Mouse (Mus musculus) C2C12 (cell line): ENCODE measurements around the gene Fam186b. TPM values are rescaled to one million over a fixed set of nuclear protein-coding genes. Genes with fewer than 3 reads are reported as not detected.

Source experiments
- H3K27me3 ChIP-seq: one replicate; pipeline ENCODE4 v1.6.1; 2011; ENCODE audit not compliant: control insufficient read depth, insufficient read depth, insufficient read length
- H3K36me3 ChIP-seq: one replicate; pipeline ENCODE4 v1.6.1; 2011; ENCODE audit not compliant: control insufficient read depth, insufficient read depth
- H3K4me3 ChIP-seq: one replicate; pipeline ENCODE4 v1.5.1; 2011; ENCODE audit warnings: mild to moderate bottlenecking, control low read depth; ENCODE audit not compliant: poor library complexity, insufficient read depth, severe bottlenecking
- H3K79me2 ChIP-seq: one replicate; pipeline ENCODE4 v1.6.1; 2011; ENCODE audit not compliant: control insufficient read depth, insufficient read depth
- H3K79me3 ChIP-seq: one replicate; pipeline ENCODE4 v1.6.1; 2011; ENCODE audit warnings: low read depth, control low read depth
- H3ac ChIP-seq: one replicate; pipeline ENCODE3; 2011; ENCODE audit warnings: low read depth; ENCODE audit not compliant: control insufficient read depth, insufficient read length
- CEBPB ChIP-seq: IDR thresholded peaks from one replicate; pipeline ENCODE4 v1.6.1; 2011; ENCODE audit warnings: low read depth, mild to moderate bottlenecking, control low read depth, moderate library complexity
- CTCF ChIP-seq: IDR thresholded peaks from one replicate; pipeline ENCODE4 v1.5.1; 2011; ENCODE audit not compliant: control insufficient read depth, insufficient read depth, insufficient read length
- FOSL1 ChIP-seq: IDR thresholded peaks from one replicate; pipeline ENCODE4 v1.8.0; 2011; ENCODE audit warnings: mild to moderate bottlenecking, low read length; ENCODE audit not compliant: poor library complexity, insufficient read depth, severe bottlenecking
- MAX ChIP-seq: IDR thresholded peaks from one replicate; pipeline ENCODE4 v1.6.1; 2011; ENCODE audit warnings: mild to moderate bottlenecking, control low read depth
- MYOD1 ChIP-seq: IDR thresholded peaks from one replicate; pipeline ENCODE4 v1.6.1; 2011; ENCODE audit warnings: low read depth; ENCODE audit not compliant: control insufficient read depth, insufficient read length
- MYOG ChIP-seq: IDR thresholded peaks from one replicate; pipeline ENCODE4 v1.6.1; 2011; ENCODE audit not compliant: control insufficient read depth, insufficient read length; ENCODE audit errors: extremely low read depth
- USF1 ChIP-seq: IDR thresholded peaks from one replicate; pipeline ENCODE4 v1.6.1; 2011; ENCODE audit warnings: low read depth, mild to moderate bottlenecking, control low read depth, moderate library complexity
- polyA plus RNA-seq: library from polyadenylated mRNA; unstranded; fragments of >200 nt; fragmentation: generic; extraction: Trizol; gene quantifications from one replicate; pipeline ENCODE4 v1.2.1, GENCODE M21; 2012; ENCODE audit warnings: missing spikeins

The Fam186b gene
- polyA plus RNA-seq, 1 experiment, result not detected

GRCm38 (mm10) chr15:99326407-99326806, 30.7 kb upstream of the Fam186b start:
- Histone ChIP-seq H3ac (no peak overlapping the region), H3K27me3 (no peaks in the 10 kb centered on the region), H3K4me3 (no peak overlapping the region), H3K79me3 (no peaks in the 10 kb centered on the region), H3K36me3 (peaks cover 96% of the 10 kb centered on the region), H3K79me2 (peaks cover 5% of the 10 kb centered on the region)
- no peak for TF ChIP-seq CEBPB
- TF ChIP-seq MYOD1, result no peak
- TF ChIP-seq FOSL1, result no peak
- no peak for TF ChIP-seq CTCF
- TF ChIP-seq MAX, result no peak
- no peak for TF ChIP-seq MYOG
- no peak for TF ChIP-seq USF1

GRCm38 (mm10) chr15:99325598-99325997, 29.9 kb upstream of the Fam186b start:
- H3ac ChIP-seq, result no peak overlapping the region
- TF ChIP-seq MYOG (no peak), CEBPB (no peak), CTCF (no peak), FOSL1 (no peak), USF1 (no peak), MAX (no peak), MYOD1 (no peak)
- no peaks in the 10 kb centered on the region for H3K27me3 ChIP-seq
- no peaks in the 10 kb centered on the region for H3K79me2 ChIP-seq
- H3K36me3 ChIP-seq, result peaks cover 96% of the 10 kb centered on the region
- no peaks in the 10 kb centered on the region for H3K79me3 ChIP-seq
- no peak overlapping the region for H3K4me3 ChIP-seq

- TF ChIP-seq MYOG (no peak), CTCF (no peak), MYOD1 (no peak), CEBPB (no peak), FOSL1 (no peak), USF1 (no peak), MAX (no peak)
- Histone ChIP-seq H3K4me3 (no peak overlapping the region), H3K79me3 (no peaks in the 10 kb centered on the region), H3K79me2 (no peaks in the 10 kb centered on the region), H3ac (no peak overlapping the region), H3K36me3 (peaks cover 96% of the 10 kb centered on the region), H3K27me3 (no peaks in the 10 kb centered on the region)
Observed at GRCm38 (mm10) chr15:99324151-99324550, 28.5 kb upstream of the Fam186b start.

GRCm38 (mm10) chr15:99320978-99321377, 25.3 kb upstream of the Fam186b start:
- Histone ChIP-seq H3K79me2 (no peaks in the 10 kb centered on the region), H3K4me3 (no peak overlapping the region), H3ac (no peak overlapping the region), H3K79me3 (no peaks in the 10 kb centered on the region), H3K27me3 (no peaks in the 10 kb centered on the region), H3K36me3 (peaks cover 96% of the 10 kb centered on the region)
- TF ChIP-seq CTCF, result no peak
- TF ChIP-seq CEBPB, result no peak
- no peak for TF ChIP-seq MAX
- no peak for TF ChIP-seq MYOG
- no peak for TF ChIP-seq USF1
- no peak for TF ChIP-seq FOSL1
- no peak for TF ChIP-seq MYOD1

GRCm38 (mm10) chr15:99320168-99320674, 24.5 kb upstream of the Fam186b start:
- Histone ChIP-seq H3K27me3 (no peaks in the 10 kb centered on the region), H3K4me3 (no peak overlapping the region), H3K79me3 (no peaks in the 10 kb centered on the region), H3K79me2 (no peaks in the 10 kb centered on the region), H3K36me3 (peaks cover 96% of the 10 kb centered on the region), H3ac (no peak overlapping the region)
- TF ChIP-seq FOSL1, result no peak
- TF ChIP-seq MAX, result no peak
- TF ChIP-seq CEBPB, result no peak
- no peak for TF ChIP-seq USF1
- no peak for TF ChIP-seq MYOG
- TF ChIP-seq CTCF, result no peak
- no peak for TF ChIP-seq MYOD1

- Histone ChIP-seq H3K79me2 (no peaks in the 10 kb centered on the region), H3K4me3 (no peak overlapping the region), H3ac (no peak overlapping the region), H3K79me3 (no peaks in the 10 kb centered on the region), H3K27me3 (no peaks in the 10 kb centered on the region), H3K36me3 (peaks cover 93% of the 10 kb centered on the region)
- TF ChIP-seq MYOG, result no peak
- no peak for TF ChIP-seq USF1
- no peak for TF ChIP-seq CEBPB
- TF ChIP-seq MYOD1, result no peak
- TF ChIP-seq CTCF, result no peak
- no peak for TF ChIP-seq MAX
- no peak for TF ChIP-seq FOSL1
Observed at GRCm38 (mm10) chr15:99319411-99319871, 23.8 kb upstream of the Fam186b start.
